Mouse (Mus musculus): Measurements from ENCODE around the gene Mia2.
"Not testable (repeated sequence)": the region's sequence is repeated elsewhere in the genome, so short reads cannot be mapped to it uniquely, and the experiment has no call there.

Gene Mia2

DNA sequence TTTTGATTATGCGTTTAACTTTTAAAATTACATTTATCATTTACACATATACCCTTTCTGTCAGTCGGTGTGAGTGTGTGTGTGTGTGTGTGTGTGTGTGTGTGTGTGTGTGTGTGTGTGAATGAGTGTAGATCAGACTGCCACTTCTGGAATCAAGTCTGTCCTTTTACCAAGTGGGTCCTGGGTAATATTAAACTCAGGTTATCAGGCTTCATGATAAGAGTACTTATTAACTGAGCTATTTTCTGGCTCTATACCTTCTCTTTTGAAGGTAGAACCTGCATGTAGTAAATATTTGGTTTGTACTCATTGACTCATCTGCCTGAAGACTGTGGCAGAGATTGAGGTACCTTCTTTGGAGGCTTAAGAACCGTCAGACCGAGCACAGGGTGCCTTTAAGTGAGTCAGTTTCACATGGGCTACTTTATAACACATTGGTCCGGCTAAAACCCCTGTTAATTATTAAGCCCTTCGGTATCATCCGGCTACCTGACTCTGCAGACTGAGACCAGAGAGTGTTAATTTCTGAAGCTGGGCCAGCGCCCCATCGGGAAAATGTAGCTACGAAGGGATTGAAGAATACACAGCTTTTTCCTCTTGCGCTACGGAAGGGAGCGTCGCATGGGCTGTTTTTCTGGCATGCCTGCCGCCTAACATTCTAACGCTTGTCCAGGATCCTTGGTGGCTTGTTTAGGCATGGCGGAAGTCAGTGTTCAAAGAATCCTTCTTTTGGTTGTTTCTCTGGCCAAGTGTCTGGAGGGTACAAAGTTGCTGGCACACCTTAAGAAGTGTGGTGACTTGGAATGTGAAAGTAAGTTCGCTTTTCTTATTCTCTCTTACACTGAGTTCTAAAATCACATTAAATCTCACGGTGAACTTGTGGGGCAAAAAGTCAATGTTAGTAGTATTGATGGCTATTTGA lies at the start of gene Mia2:
Mia2 (plus strand) TSS at position 696 of the 922 bp plus-strand sequence.
- DNase-seq (ENCODE audit: low read depth, low spot score) = no peak

- DNase-seq (ENCODE audit: low read depth, low spot score) = no peak
These were observed 43.1 kb upstream of the Mia2 start for GRCm38 (mm10) chr12:59052470-59052869.

DNA sequence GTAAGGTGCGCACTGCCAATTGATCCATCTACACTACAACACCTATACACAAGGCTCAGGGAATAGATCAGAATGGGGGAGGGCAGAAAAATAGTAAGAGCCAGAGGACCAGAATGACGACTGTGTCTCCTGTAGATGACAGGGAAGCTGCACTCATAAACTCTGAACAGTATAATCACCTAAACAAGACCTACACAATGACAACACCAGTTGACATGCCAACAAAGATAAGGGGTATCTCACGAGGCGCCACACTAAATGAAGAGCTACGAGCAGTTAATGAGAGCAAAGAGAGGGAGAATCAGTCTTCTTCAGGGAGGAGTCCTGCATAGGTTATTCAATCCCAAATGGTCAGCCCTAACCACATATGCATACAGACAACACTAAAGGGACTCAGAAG lies 42.4 kb upstream of the Mia2 start:
- no peak for DNase-seq (ENCODE audit: low read depth, low spot score)

DNA sequence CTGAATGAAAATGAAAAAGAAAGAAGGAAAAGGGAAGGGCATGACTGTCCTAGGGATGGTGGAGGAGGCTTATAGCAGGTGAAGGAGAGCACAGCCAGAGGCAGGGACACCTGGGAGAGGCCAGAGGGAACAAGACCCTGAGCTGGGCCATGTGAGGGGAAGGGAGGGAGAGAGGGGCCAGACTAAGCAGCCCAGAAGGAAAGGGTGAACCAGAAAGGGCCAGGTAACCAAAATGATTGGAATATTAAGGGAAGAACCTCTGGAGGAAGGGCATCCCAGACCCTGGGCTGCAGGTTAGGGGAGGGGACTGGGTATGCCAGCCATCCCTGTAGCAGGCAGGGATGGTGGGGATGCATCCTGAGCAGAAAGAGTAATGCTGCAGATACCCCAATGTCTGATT lies 41.6 kb upstream of the Mia2 start:
- DNase-seq (ENCODE audit: low read depth, low spot score) = no peak

- no peak for DNase-seq (ENCODE audit: low read depth, low spot score)
These were observed 40.3 kb upstream of the Mia2 start for GRCm38 (mm10) chr12:59055196-59055850.

DNA sequence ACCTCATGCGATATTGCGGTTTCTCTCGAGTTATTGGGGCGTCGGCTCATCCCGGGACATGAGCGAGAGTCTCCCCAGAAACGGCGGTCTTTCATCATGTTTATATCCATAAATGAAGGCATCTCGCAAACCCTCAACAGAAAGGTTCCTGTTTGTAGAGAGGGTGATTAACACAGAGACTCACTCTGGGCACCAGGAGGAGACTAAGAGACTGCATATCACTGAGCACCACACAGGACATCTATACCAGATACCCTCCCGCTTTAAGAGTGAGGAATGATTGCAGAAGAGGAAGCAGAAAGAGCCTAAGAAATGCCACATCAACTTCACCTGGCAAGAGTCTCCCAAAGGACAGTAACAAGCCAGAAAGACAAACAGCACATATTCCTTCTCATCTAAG lies 39.4 kb upstream of the Mia2 start:
- DNase-seq (ENCODE audit: low read depth, low spot score) = no peak

DNA sequence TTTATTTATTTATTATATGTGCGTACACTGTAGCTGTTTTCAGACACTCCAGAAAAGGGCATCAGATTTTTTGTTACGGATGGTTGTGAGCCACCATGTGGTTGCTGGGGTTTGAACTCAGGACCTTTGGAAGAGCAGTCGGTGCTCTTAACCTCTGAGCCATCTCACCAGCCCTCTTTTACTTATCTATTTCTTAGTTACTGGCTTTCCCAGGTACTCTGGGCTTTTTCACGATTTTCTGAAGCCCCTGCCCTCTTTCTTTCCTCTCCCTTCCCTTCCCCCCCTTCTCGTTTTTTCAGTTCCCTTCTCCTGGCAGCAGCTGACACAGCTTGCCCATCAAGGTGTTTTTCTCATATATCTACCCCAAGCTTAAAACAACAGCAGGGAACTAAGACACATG lies 37.4 kb upstream of the Mia2 start:
- not testable (repeated sequence) for DNase-seq (ENCODE audit: low read depth, low spot score)

DNA sequence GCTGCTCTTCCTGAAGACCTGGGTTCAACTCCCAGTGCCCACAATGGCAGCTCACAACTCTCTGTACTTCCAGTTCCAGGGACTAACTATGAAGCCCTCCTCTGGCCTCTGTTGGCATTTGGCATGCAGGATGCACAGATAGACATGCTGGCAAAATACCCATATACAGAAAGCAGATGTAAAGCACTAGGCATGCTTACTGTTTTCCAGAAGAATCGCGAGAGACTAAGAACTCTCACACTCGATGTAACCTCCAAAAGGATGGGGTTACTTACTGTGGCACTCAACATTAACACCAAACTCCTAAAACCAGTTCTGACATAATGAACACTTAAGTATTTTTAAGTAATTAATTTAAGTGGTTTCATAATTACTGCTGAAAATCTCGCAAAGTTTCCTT lies 35.3 kb upstream of the Mia2 start:
- no peak for DNase-seq (ENCODE audit: low read depth, low spot score)

- DNase-seq (ENCODE audit: low read depth, low spot score) = peak; percentile 58
These were observed 34.5 kb upstream of the Mia2 start, which contains the start of gene Trappc6b for GRCm38 (mm10) chr12:59060993-59061595. TSS of gene Trappc6b (minus strand) at chr12:59061472.

- DNase-seq (ENCODE audit: low read depth, low spot score) = no peak
These were observed 30.8 kb upstream of the Mia2 start for GRCm38 (mm10) chr12:59064837-59065236.

GRCm38 (mm10) chr12:59065776-59066175 lies 29.8 kb upstream of the Mia2 start:
- DNase-seq (ENCODE audit: low read depth, low spot score) = no peak

- peak; percentile 90 for DNase-seq (ENCODE audit: low read depth, low spot score)
These were observed 29.0 kb upstream of the Mia2 start, which contains the start of gene Pnn for GRCm38 (mm10) chr12:59066448-59067077. TSS of gene Pnn (plus strand) at chr12:59066884.

- no peak for DNase-seq (ENCODE audit: low read depth, low spot score)
These were observed 28.5 kb upstream of the Mia2 start for GRCm38 (mm10) chr12:59067095-59067494.

DNA sequence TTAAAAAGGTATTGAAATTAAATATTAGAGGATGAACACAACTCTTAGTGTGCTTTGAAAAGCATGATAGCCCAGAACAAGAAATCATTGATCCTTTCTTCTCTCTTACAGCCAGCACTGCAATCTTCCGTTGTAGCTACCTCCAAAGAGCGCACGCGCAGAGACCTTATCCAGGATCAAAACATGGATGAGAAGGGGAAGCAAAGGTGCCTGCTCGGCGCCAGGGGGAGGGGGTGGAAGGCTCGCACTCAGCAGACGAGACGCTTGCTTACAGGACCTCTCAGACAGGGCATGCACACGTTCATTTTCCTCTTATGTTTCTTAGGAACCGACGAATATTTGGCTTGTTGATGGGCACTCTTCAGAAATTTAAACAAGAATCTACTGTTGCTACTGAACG lies 26.8 kb upstream of the Mia2 start:
- no peak for DNase-seq (ENCODE audit: low read depth, low spot score)

DNA sequence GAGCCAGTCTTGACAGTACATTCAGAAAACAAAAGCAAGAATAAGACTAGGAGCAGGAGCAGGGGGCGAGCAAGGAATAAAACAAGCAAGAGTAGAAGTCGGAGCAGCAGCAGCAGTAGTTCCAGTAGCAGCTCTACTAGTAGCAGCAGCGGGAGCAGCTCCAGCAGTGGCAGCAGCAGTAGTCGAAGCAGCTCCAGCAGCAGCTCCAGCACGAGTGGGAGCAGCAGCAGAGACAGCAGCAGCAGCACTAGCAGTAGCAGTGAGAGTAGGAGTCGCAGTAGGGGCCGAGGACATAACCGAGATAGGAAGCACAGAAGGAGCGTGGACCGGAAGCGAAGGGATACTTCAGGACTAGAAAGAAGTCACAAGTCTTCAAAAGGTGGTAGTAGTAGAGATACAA lies 23.3 kb upstream of the Mia2 start:
- DNase-seq (ENCODE audit: low read depth, low spot score) = no peak

DNA sequence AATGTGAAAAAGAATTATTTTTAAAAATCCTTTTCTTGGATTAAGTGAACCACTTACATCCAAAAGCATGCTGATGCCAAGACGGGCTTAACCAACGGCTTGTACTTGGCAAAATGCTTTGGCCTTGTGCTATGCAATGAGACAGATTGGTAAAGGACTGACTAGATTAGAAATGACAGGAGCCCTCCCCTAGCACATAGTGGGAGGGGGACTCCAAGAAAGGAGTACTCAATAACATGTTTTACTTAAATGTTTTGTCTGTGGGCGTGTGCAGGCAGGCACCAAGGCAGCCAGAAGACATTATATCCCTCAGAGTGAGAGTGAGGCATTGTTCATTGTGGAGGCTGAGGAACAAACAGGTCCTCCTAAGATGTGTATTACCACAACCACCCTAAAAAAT lies 21.5 kb upstream of the Mia2 start:
- DNase-seq (ENCODE audit: low read depth, low spot score) = no peak

DNA sequence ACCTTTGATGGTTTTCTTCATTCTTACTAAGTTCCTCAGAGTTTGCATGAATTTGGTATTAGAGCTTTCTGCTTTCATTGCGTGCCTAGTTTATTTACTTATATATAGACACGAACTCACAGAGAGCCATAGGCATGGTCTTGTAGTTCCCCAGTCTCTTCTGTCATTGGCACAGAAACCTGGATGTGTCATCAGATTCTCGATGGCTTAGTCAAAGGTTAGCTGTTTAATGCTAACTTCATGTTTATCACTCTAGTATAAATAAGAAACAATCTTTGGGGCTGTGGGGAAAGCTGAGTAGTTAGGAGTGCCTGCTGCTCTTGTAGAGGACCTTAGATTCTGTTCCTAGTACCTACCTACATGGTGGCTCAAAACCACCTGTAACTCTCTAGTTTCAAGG lies 18.6 kb upstream of the Mia2 start:
- DNase-seq (ENCODE audit: low read depth, low spot score) = no peak

DNA sequence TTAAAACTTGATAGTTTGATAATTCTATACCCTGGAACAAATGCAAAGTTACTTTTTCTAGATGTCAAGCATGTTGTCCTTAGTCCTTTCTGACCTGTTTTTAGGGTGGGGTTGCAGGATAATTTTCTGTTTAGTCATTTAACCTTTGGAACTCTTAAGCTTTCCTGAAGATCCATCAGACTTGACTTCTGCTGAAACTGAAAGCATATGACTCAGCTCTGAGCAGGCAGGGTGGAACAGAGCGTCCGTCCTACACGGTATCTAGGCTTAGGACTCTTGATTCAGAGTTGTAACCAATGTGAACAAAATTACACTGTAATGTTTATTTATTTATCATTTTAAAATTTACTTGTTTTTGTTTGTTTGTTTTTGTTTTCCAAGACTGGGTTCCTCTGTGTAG lies 17.7 kb upstream of the Mia2 start:
- DNase-seq (ENCODE audit: low read depth, low spot score) = no peak

DNA sequence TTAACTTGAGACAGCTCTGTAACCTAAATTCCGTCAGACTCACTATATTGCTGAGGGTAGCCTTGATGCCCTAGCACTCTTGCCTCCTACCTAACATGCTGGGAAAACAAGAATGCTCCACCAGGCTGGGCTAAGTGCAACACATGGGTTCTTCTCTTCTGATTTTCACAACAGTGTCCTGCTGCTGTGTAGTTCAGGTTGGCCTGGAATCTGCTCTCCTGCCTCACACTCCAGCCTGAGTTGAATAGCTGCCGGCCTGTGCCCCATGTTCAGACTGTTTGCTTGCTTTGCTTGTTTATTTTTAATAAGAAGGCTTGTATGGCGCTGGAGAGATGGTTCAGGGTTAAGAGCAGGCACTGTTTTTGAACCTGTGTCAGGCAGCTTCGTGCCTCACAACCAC lies 15.1 kb upstream of the Mia2 start:
- DNase-seq (ENCODE audit: low read depth, low spot score) = no peak

DNA sequence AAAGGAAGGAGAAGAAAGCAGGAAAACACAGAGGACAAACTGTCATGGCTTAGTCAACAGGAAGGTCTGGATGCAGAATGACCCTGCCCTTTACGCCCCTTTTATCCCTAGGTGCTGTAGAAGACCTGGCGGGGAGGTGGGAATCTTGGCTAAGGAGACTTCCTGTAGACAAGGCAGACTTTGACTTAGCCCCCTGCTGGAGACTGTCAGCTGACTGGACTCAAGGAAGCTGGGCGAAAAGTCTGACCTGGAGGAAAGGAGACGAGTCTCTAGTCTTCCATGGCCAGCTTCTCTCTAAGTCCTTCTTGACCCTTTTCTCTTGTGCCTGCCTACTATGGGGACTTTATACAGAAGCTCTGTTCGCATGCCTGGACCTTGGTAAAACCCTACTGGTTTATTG lies 11.2 kb upstream of the Mia2 start:
- DNase-seq (ENCODE audit: low read depth, low spot score) = no peak

DNA sequence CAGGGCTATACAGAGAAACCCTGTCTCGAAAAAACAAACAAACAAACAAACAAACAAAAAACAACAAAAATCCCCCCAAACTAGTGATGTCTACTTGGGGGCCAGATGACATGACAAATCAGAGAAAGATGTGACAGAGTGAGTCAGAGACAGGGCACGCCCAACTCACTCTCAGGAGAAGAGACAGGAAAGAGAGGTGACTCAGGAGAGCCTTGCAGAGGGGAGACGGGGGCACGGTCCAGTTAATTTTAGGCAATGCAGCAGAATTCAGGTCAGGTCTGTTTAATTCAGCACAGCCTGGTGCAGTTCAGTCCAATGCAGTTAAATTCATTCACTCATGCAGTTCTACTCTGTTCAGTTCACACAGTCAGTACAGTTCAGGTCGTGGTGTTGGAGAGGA lies 9.4 kb upstream of the Mia2 start:
- DNase-seq (ENCODE audit: low read depth, low spot score) = no peak

- no peak for DNase-seq (ENCODE audit: low read depth, low spot score)
These were observed 2.1 kb upstream of the Mia2 start for GRCm38 (mm10) chr12:59093543-59093942.

Data from c-Kit-negative CD71-positive TER-119-positive erythroid progenitor cells, embryonic 14.5 days (primary cell).